Mouse (Mus musculus) intestine, embryonic 14.5 days (tissue): ENCODE results near the gene Tmem178b. TPM values are rescaled to one million over a fixed set of nuclear protein-coding genes. Genes with fewer than 3 reads are reported as not detected.

Experiments used
- ATAC-seq: fragments of 200-750 bp; cut with Nextera tagmentation; replicated peaks from 2 replicates; pipeline ENCODE4 v1.8.0; 2017; ENCODE audit warnings: low read depth, moderate number of reproducible peaks, moderate TSS enrichment, moderate library complexity; ENCODE audit not compliant: low FRiP score, low TSS enrichment
- DNase-seq: peaks from one replicate; pipeline ENCODE4 v3.0.0-alpha.2; 2018; ENCODE audit warnings: low spot score
- H3K27ac ChIP-seq: fragments of 300-500 bp; sonication (generic); 2 replicates; pipeline ENCODE4 v1.5.1; 2014; ENCODE audit warnings: low read depth, mild to moderate bottlenecking, control low read depth
- H3K27me3 ChIP-seq: fragments of 300-500 bp; sonication (generic); replicated peaks from 2 replicates; pipeline ENCODE4 v1.6.1; 2014; ENCODE audit warnings: low read length, control low read depth; ENCODE audit not compliant: control insufficient read depth, insufficient read depth
- H3K36me3 ChIP-seq: fragments of 300-500 bp; sonication (generic); 2 replicates; pipeline ENCODE4 v1.6.1; 2014; ENCODE audit warnings: low read length, control low read depth; ENCODE audit not compliant: control insufficient read depth, insufficient read depth
- H3K4me1 ChIP-seq: fragments of 300-500 bp; sonication (generic); replicated peaks from 2 replicates; pipeline ENCODE4 v1.6.1; 2014; ENCODE audit warnings: low read length, control low read depth, mixed read lengths; ENCODE audit not compliant: control insufficient read depth, insufficient read depth
- H3K4me2 ChIP-seq: fragments of 300-500 bp; sonication (generic); 2 replicates; pipeline ENCODE4 v1.6.1; 2014; ENCODE audit warnings: low read length
- H3K4me3 ChIP-seq: fragments of 300-500 bp; sonication (generic); 2 replicates; pipeline ENCODE4 v1.5.1; 2014; ENCODE audit warnings: low read depth, low read length, control low read depth, mixed read lengths
- H3K9ac ChIP-seq: fragments of 300-500 bp; sonication (generic); 2 replicates; pipeline ENCODE4 v1.6.1; 2014; ENCODE audit warnings: mild to moderate bottlenecking, low read length
- H3K9me3 ChIP-seq: fragments of 300-500 bp; sonication (generic); 2 replicates; pipeline ENCODE4 v1.6.1; 2016; ENCODE audit warnings: low read length, control low read depth; ENCODE audit not compliant: control insufficient read depth
- WGBS: fragments of 180-500 bp; shearing (Covaris S2); extraction: QIAGEN DNeasy Blood & Tissue Kit; methylation state at CpG from one replicate; pipeline ENCODE4 v1.1.7; 2014; 5-methylcytosine and 5-hydroxymethylcytosine counted together
- polyA plus RNA-seq: library from polyadenylated mRNA; unstranded; fragments of >200 nt; fragmentation: Nextera tagmentation; extraction: Ambion mirVana; gene quantifications from 2 replicates; pipeline ENCODE4 v1.2.1, GENCODE M21; 2014

Tmem178b gene
- 0.90 and 1.5 TPM in 2 replicates for polyA plus RNA-seq

- H3K36me3 ChIP-seq = no peaks in the 10 kb centered on the region
- peak within 1 kb of the TSS; percentile 46 for H3K4me3 ChIP-seq
- H3K27ac ChIP-seq = no peak within 1 kb of the TSS
- peak within 1 kb of the TSS; percentile 30 for H3K9ac ChIP-seq
- H3K27me3 ChIP-seq = peaks cover 59% of the 10 kb centered on the region
- H3K9me3 ChIP-seq = no peaks in the 10 kb centered on the region
- ATAC-seq (no peak; the same call in 1 of the 2 replicates), DNase-seq (peak; percentile 74)
- under 1% methylated on average over 52 of the region's 63 CpGs for WGBS
- H3K4me1 ChIP-seq = peaks cover 7% of the 10 kb centered on the region; the same call in 1 of the 2 replicates
- H3K4me2 ChIP-seq = peak within 1 kb of the TSS; percentile 97
These were observed at the start of gene Tmem178b for GRCm38 (mm10) chr6:39872901-39873591. Tmem178b (plus strand) TSS chr6:39873271.

GRCm38 (mm10) chr6:39828736-39829135 is 44.3 kb upstream of the Tmem178b start:
- Histone ChIP-seq H3K36me3 (no peaks in the 10 kb centered on the region), H3K27me3 (no peaks in the 10 kb centered on the region), H3K9ac (no peak overlapping the region), H3K9me3 (0 out of 2 replicates have a peak, but pooled peaks cover 3% of the 10 kb centered on the region), H3K4me1 (no peaks in the 10 kb centered on the region), H3K4me2 (no peak overlapping the region), H3K27ac (no peak overlapping the region), H3K4me3 (no peak overlapping the region)
- DNase-seq = no peak
- WGBS = 89% methylated on average over 5 of the region's 5 CpGs
- no peak for ATAC-seq

- H3K27me3 ChIP-seq = no peaks in the 10 kb centered on the region
- no peak overlapping the region for H3K4me3 ChIP-seq
- no peaks in the 10 kb centered on the region for H3K4me1 ChIP-seq
- WGBS = 91% methylated on average over 14 of the region's 14 CpGs
- H3K36me3 ChIP-seq = no peaks in the 10 kb centered on the region
- no peaks in the 10 kb centered on the region for H3K9me3 ChIP-seq
- no peak overlapping the region for H3K27ac ChIP-seq
- ATAC-seq = no peak
- DNase-seq = no peak
- no peak overlapping the region for H3K9ac ChIP-seq
- no peak overlapping the region for H3K4me2 ChIP-seq
These were observed 29.3 kb upstream of the Tmem178b start for GRCm38 (mm10) chr6:39843698-39844342.

- Histone ChIP-seq H3K9me3 (no peaks in the 10 kb centered on the region), H3K4me1 (no peaks in the 10 kb centered on the region), H3K27me3 (no peaks in the 10 kb centered on the region), H3K4me2 (no peak overlapping the region), H3K36me3 (no peaks in the 10 kb centered on the region), H3K9ac (no peak overlapping the region), H3K4me3 (no peak overlapping the region), H3K27ac (no peak overlapping the region)
- 79% methylated on average over 2 of the region's 2 CpGs for WGBS
- ATAC-seq = no peak
- no peak for DNase-seq
These were observed 25.5 kb upstream of the Tmem178b start for GRCm38 (mm10) chr6:39847538-39847937.

GRCm38 (mm10) chr6:39848766-39849165 is 24.3 kb upstream of the Tmem178b start:
- Histone ChIP-seq H3K27ac (no peak overlapping the region), H3K9ac (no peak overlapping the region), H3K4me3 (no peak overlapping the region), H3K4me2 (no peak overlapping the region), H3K4me1 (no peaks in the 10 kb centered on the region), H3K9me3 (no peaks in the 10 kb centered on the region), H3K27me3 (no peaks in the 10 kb centered on the region), H3K36me3 (no peaks in the 10 kb centered on the region)
- WGBS = 43% methylated on average over 7 of the region's 7 CpGs
- ATAC-seq (no peak), DNase-seq (no peak)

GRCm38 (mm10) chr6:39849667-39850066 is 23.4 kb upstream of the Tmem178b start:
- no peaks in the 10 kb centered on the region for H3K36me3 ChIP-seq
- no peak overlapping the region for H3K4me2 ChIP-seq
- no peaks in the 10 kb centered on the region for H3K9me3 ChIP-seq
- 90% methylated on average over 4 of the region's 4 CpGs for WGBS
- H3K27ac ChIP-seq = no peak overlapping the region
- H3K4me1 ChIP-seq = no peaks in the 10 kb centered on the region
- H3K27me3 ChIP-seq = no peaks in the 10 kb centered on the region
- H3K4me3 ChIP-seq = no peak overlapping the region
- no peak for DNase-seq
- ATAC-seq = no peak
- no peak overlapping the region for H3K9ac ChIP-seq

- Histone ChIP-seq H3K9ac (0 out of 2 replicates have a peak overlapping the region, but pooled peaks have one; percentile 2), H3K27me3 (peaks cover 58% of the 10 kb centered on the region), H3K4me3 (peak overlapping the region; percentile 46), H3K27ac (no peak overlapping the region), H3K36me3 (no peaks in the 10 kb centered on the region), H3K9me3 (no peaks in the 10 kb centered on the region), H3K4me2 (peak overlapping the region; percentile 97), H3K4me1 (peaks cover 7% of the 10 kb centered on the region; the same call in 1 of the 2 replicates)
- DNase-seq = peak; percentile 77
- ATAC-seq = no peak
- WGBS = under 1% methylated on average over 28 of the region's 28 CpGs
These were observed 2.6 kb upstream of the Tmem178b start for GRCm38 (mm10) chr6:39870271-39871135.
